Mouse (Mus musculus) brain, embryonic 14.5 days (tissue): ENCODE measurements at regions not wholly inside any gene's neighbourhood (a gene's known extent, or its start where the extent isn't known, plus 50 kb on each side); places are given as distances from the start of the nearest gene placed in this dataset.

Experiments used
- CTCF ChIP-seq: fragments of 200-500 bp; IDR thresholded peaks from 2 replicates; pipeline ENCODE4 v1.5.1; 2012; ENCODE audit warnings: inconsistent platforms, mild to moderate bottlenecking, moderate library complexity, borderline replicate concordance; ENCODE audit not compliant: insufficient read depth, insufficient read length; ENCODE audit errors: extremely low read depth
- POLR2A ChIP-seq: fragments of 200-500 bp; IDR thresholded peaks from 2 replicates; pipeline ENCODE4 v1.6.1; 2012; ENCODE audit warnings: mild to moderate bottlenecking, inconsistent platforms, borderline replicate concordance; ENCODE audit not compliant: poor library complexity, insufficient read depth, insufficient read length, severe bottlenecking; ENCODE audit errors: extremely low read depth

- no peak for TF ChIP-seq CTCF
- no peak for TF ChIP-seq POLR2A
Measured at GRCm38 (mm10) chr2:53382348-53382747, 190.8 kb downstream of the Arl6ip6 start.
